Mouse (Mus musculus): ENCODE data around the gene Olfr1140.

The Olfr1140 gene

GRCm38 (mm10) chr2:87743452-87743851 lies at the start of gene Olfr1140:
TSS of gene Olfr1140 (plus strand) at chr2:87743752.
- no peak for DNase-seq

- DNase-seq, result no peak
Observed at GRCm38 (mm10) chr2:87693847-87694246, 49.7 kb upstream of the Olfr1140 start, which contains the start of gene Olfr1136. TSS of gene Olfr1136 (minus strand) at chr2:87693947.

- DNase-seq, result no peak
Observed at GRCm38 (mm10) chr2:87713079-87713478, 30.5 kb upstream of the Olfr1140 start, which contains the start of gene Olfr1137. TSS of gene Olfr1137 (minus strand) at chr2:87713179.

GRCm38 (mm10) chr2:87739878-87740277 lies 3.7 kb upstream of the Olfr1140 start, which contains the start of gene Olfr1138:
TSS of gene Olfr1138 (minus strand) at chr2:87739978.
- no peak for DNase-seq

GRCm38 (mm10) chr2:87753891-87754290 lies 10.3 kb downstream of the Olfr1140 start, which contains the start of gene Olfr1141:
TSS of gene Olfr1141 (minus strand) at chr2:87753991.
- DNase-seq, result no peak

- DNase-seq, result no peak
Observed at GRCm38 (mm10) chr2:87776143-87776542, 32.6 kb downstream of the Olfr1140 start.

GRCm38 (mm10) chr2:87779183-87779582 lies 35.6 kb downstream of the Olfr1140 start, which contains the start of gene Olfr152:
TSS of gene Olfr152 (plus strand) at chr2:87779483.
- no peak for DNase-seq

All from right cerebral cortex, postnatal 25 days (tissue).